Mouse (Mus musculus): ENCODE measurements at regions not wholly inside any gene's neighbourhood (a gene's known extent, or its start where the extent isn't known, plus 50 kb on each side); places are given as distances from the start of the nearest gene placed in this dataset.
A peak's percentile ranks its signal among the peaks of the same experiment; 100 is the strongest.

DNA sequence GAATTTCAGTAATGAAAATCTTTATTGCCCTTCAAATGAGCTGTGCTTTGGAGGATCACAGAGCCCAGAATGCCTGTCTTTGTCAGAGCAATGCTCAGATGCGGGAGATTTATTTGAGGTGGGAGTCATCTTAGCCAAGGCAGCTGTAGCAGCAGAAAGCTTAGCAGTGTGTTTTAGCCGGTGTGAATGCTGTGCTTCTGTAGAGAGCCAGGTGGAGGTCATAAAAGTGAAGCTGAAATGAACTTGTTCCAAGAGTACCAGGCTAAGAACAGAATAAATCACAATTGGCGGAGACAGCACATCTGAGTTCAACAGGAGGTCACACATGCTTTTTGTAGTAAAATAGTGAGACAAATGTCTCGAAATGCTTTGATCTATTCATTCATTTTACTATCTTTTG is 539.3 kb upstream of the Sox11 start:
- TF ChIP-seq CTCF (IDR thresholded peaks at IDR 0.05; ENCODE audit: low read depth) = no peak
- no peak overlapping the region for H3K4me2 ChIP-seq (ENCODE audit: low read length)
- no peaks in the 10 kb centered on the region for H3K9me3 ChIP-seq (replicated peaks; ENCODE audit: low read length)
- peak; percentile 69 for DNase-seq (ENCODE audit: low spot score)
- no peak overlapping the region for H3K4me3 ChIP-seq (replicated peaks; ENCODE audit: low read depth, low read length)
- no peaks in the 10 kb centered on the region for H3K27me3 ChIP-seq (ENCODE audit: insufficient read depth, low read length)
- 17% methylated on average over 4 of the region's 4 CpGs for WGBS
- no peak overlapping the region for H3K9ac ChIP-seq (ENCODE audit: low read depth, low read length)
- no peak overlapping the region for H3K27ac ChIP-seq
- ATAC-seq (replicated peaks; ENCODE audit: low FRiP score, low read depth) = no peak
- H3K4me1 ChIP-seq (replicated peaks; ENCODE audit: insufficient read depth, low read length) = no peaks in the 10 kb centered on the region
- no peaks in the 10 kb centered on the region for H3K36me3 ChIP-seq (ENCODE audit: insufficient read depth, low read length)

DNA sequence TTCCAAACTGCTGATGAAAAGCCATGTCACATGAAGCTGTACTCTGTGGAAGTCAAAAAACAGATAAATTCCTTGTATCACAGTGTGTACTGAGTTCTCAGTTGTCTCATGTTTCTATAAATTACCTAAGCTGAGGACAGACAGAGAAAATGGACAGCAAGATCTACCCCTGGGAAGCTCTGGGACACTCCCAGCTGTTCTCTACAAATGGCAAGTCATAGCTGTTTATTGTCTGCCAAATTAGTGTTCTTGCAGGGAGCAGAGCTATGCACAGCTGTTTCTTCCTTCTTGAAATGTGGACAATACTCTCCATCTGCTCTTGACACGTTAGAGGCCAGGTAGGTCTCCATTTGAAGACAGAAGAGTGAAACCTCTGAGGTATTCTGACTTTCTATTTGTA is 524.0 kb upstream of the Sox11 start:
- ATAC-seq (replicated peaks; ENCODE audit: low FRiP score, low read depth) = no peak
- Histone ChIP-seq H3K4me2 (ENCODE audit: low read length) (no peak overlapping the region), H3K9me3 (replicated peaks; ENCODE audit: low read length) (no peaks in the 10 kb centered on the region), H3K4me3 (replicated peaks; ENCODE audit: low read depth, low read length) (no peak overlapping the region), H3K27ac (no peak overlapping the region), H3K4me1 (replicated peaks; ENCODE audit: insufficient read depth, low read length) (no peaks in the 10 kb centered on the region), H3K27me3 (ENCODE audit: insufficient read depth, low read length) (no peaks in the 10 kb centered on the region), H3K9ac (ENCODE audit: low read depth, low read length) (no peak overlapping the region), H3K36me3 (ENCODE audit: insufficient read depth, low read length) (no peaks in the 10 kb centered on the region)
- DNase-seq (ENCODE audit: low spot score) = no peak
- WGBS = 60% methylated on average over 1 of the region's 1 CpGs
- TF ChIP-seq CTCF (IDR thresholded peaks at IDR 0.05; ENCODE audit: low read depth) = no peak

- Histone ChIP-seq H3K4me1 (replicated peaks; ENCODE audit: insufficient read depth, low read length) (no peaks in the 10 kb centered on the region), H3K36me3 (ENCODE audit: insufficient read depth, low read length) (no peaks in the 10 kb centered on the region), H3K9me3 (replicated peaks; ENCODE audit: low read length) (no peaks in the 10 kb centered on the region), H3K4me2 (ENCODE audit: low read length) (no peak overlapping the region), H3K4me3 (replicated peaks; ENCODE audit: low read depth, low read length) (no peak overlapping the region), H3K27ac (no peak overlapping the region), H3K9ac (ENCODE audit: low read depth, low read length) (no peak overlapping the region), H3K27me3 (ENCODE audit: insufficient read depth, low read length) (no peaks in the 10 kb centered on the region)
- DNase-seq (ENCODE audit: low spot score) (peak; percentile 14), ATAC-seq (replicated peaks; ENCODE audit: low FRiP score, low read depth) (no peak)
- peak; percentile 45 for TF ChIP-seq CTCF (IDR thresholded peaks at IDR 0.05; ENCODE audit: low read depth)
- WGBS = 79% methylated on average over 3 of the region's 3 CpGs
Observed at GRCm38 (mm10) chr12:27849537-27849936, 507.2 kb upstream of the Sox11 start.

DNA sequence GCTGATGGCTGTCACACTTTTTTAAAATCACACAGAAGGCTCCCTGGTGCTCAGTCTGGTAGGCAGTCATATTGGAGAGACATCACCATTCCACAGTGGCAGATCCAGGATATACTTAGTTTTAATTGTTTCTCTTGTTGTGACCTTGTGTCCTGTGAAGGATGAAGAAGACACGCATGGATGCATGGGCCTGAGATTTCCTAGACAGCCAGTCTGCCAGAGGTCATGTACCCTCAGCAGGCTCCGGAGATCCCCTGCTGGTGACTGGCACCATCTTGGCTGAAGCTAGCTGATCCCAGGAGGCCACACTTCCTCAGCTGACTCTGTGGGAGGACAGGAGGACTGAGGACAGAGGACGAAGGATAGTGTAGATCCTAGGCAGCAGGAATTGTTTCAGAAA is 506.7 kb upstream of the Sox11 start:
- whole genome bisulfite sequencing = 42% methylated on average over 3 of the region's 3 CpGs
- H3K27me3 ChIP-seq (ENCODE audit: insufficient read depth, low read length) = no peaks in the 10 kb centered on the region
- H3K9me3 ChIP-seq (replicated peaks; ENCODE audit: low read length) = no peaks in the 10 kb centered on the region
- no peak overlapping the region for H3K4me2 ChIP-seq (ENCODE audit: low read length)
- peak; percentile 45 for DNase-seq (ENCODE audit: low spot score)
- ATAC-seq (replicated peaks; ENCODE audit: low FRiP score, low read depth) = no peak; the same call in 1 of the 2 replicates
- H3K9ac ChIP-seq (ENCODE audit: low read depth, low read length) = no peak overlapping the region
- H3K4me1 ChIP-seq (replicated peaks; ENCODE audit: insufficient read depth, low read length) = no peaks in the 10 kb centered on the region
- no peak overlapping the region for H3K4me3 ChIP-seq (replicated peaks; ENCODE audit: low read depth, low read length)
- no peak overlapping the region for H3K27ac ChIP-seq
- H3K36me3 ChIP-seq (ENCODE audit: insufficient read depth, low read length) = no peaks in the 10 kb centered on the region
- TF ChIP-seq CTCF (IDR thresholded peaks at IDR 0.05; ENCODE audit: low read depth) = no peak

GRCm38 (mm10) chr12:27848141-27848540 is 505.8 kb upstream of the Sox11 start:
- Histone ChIP-seq H3K4me3 (replicated peaks; ENCODE audit: low read depth, low read length) (no peak overlapping the region), H3K4me1 (replicated peaks; ENCODE audit: insufficient read depth, low read length) (no peaks in the 10 kb centered on the region), H3K36me3 (ENCODE audit: insufficient read depth, low read length) (no peaks in the 10 kb centered on the region), H3K4me2 (ENCODE audit: low read length) (no peak overlapping the region), H3K27me3 (ENCODE audit: insufficient read depth, low read length) (no peaks in the 10 kb centered on the region), H3K9ac (ENCODE audit: low read depth, low read length) (no peak overlapping the region), H3K9me3 (replicated peaks; ENCODE audit: low read length) (no peaks in the 10 kb centered on the region), H3K27ac (no peak overlapping the region)
- DNase-seq (ENCODE audit: low spot score) (no peak), ATAC-seq (replicated peaks; ENCODE audit: low FRiP score, low read depth) (no peak)
- WGBS = 77% methylated on average over 5 of the region's 5 CpGs
- TF ChIP-seq CTCF (IDR thresholded peaks at IDR 0.05; ENCODE audit: low read depth) = no peak

DNA sequence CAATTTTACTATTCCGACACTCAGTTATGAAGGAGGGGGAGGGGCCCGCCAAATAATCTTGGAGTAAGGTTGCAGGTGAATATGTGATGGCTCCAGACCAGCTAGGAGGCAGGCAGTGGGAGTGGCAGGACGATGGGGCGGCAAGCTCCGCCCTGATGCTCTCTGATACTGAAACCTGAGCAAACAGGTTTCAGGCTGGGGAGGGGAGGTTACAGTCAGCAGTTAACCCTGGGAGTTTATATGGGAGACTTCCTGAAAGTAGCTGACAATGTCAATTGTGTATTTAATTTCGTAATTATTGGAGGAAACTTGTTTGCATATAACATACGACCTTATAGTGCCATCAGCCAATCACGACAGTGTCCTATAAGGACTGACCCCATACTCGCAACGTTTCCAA is 505.0 kb upstream of the Sox11 start:
- DNase-seq (ENCODE audit: low spot score) (peak; percentile 37), ATAC-seq (replicated peaks; ENCODE audit: low FRiP score, low read depth) (no peak)
- H3K9me3 ChIP-seq (replicated peaks; ENCODE audit: low read length) = no peaks in the 10 kb centered on the region
- no peak overlapping the region for H3K4me2 ChIP-seq (ENCODE audit: low read length)
- 52% methylated on average over 10 of the region's 10 CpGs for WGBS
- TF ChIP-seq CTCF (IDR thresholded peaks at IDR 0.05; ENCODE audit: low read depth) = no peak
- H3K4me3 ChIP-seq (replicated peaks; ENCODE audit: low read depth, low read length) = no peak overlapping the region
- no peak overlapping the region for H3K27ac ChIP-seq
- H3K36me3 ChIP-seq (ENCODE audit: insufficient read depth, low read length) = no peaks in the 10 kb centered on the region
- no peaks in the 10 kb centered on the region for H3K4me1 ChIP-seq (replicated peaks; ENCODE audit: insufficient read depth, low read length)
- no peak overlapping the region for H3K9ac ChIP-seq (ENCODE audit: low read depth, low read length)
- H3K27me3 ChIP-seq (ENCODE audit: insufficient read depth, low read length) = no peaks in the 10 kb centered on the region

DNA sequence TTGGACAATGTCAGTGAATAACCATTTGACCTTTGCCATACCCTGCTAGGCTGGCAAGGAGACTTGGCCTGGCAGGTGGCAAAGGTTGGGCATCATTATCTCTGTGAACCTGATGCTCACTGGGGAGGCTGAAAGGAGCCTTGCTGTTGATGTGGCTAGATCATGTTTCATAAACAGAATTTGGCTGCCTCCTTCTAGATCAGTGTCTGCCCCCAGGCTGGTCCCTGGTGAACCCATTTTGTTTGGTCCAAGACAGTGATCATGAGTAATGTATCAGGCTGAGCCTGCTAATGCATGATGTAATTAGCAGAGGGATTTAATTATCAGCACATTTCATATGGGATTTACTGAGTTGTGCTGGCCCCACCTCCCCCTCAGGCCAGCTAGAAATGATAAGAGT is 502.6 kb upstream of the Sox11 start:
- no peak overlapping the region for H3K9ac ChIP-seq (ENCODE audit: low read depth, low read length)
- no peak for DNase-seq (ENCODE audit: low spot score)

More for the DNA sequence above, 502.6 kb upstream of the Sox11 start:
- no peak for ATAC-seq (replicated peaks; ENCODE audit: low FRiP score, low read depth)
- no peak overlapping the region for H3K4me2 ChIP-seq (ENCODE audit: low read length)
- no peaks in the 10 kb centered on the region for H3K9me3 ChIP-seq (replicated peaks; ENCODE audit: low read length)
- H3K4me3 ChIP-seq (replicated peaks; ENCODE audit: low read depth, low read length) = no peak overlapping the region
- no peak for TF ChIP-seq CTCF (IDR thresholded peaks at IDR 0.05; ENCODE audit: low read depth)
- no peak overlapping the region for H3K27ac ChIP-seq
- H3K36me3 ChIP-seq (ENCODE audit: insufficient read depth, low read length) = no peaks in the 10 kb centered on the region
- H3K27me3 ChIP-seq (ENCODE audit: insufficient read depth, low read length) = no peaks in the 10 kb centered on the region
- no peaks in the 10 kb centered on the region for H3K4me1 ChIP-seq (replicated peaks; ENCODE audit: insufficient read depth, low read length)
